Mouse (Mus musculus) left cerebral cortex, postnatal 14 days (tissue): ENCODE results near the gene Raet1d. TPM values are rescaled to one million over a fixed set of nuclear protein-coding genes. Genes with fewer than 3 reads are reported as not detected.

Experiments
- total RNA-seq, 2 experiments: library from RNA; stranded (reverse); gene quantifications; 2 replicates each; pipeline ENCODE4 v1.2.3; 2021

Gene Raet1d
- total RNA-seq, 2 experiments from 2014 or later, result not detected

Other genes starting within 250 kb of the Raet1d start
- 1 to 10 TPM in 1 of 2 experiments, not detected in 1; 1.1 TPM for gene E030030I06Rik, start 211.3 kb upstream of the Raet1d start, total RNA-seq
- not detected for gene Raet1e, start 202.0 kb upstream of the Raet1d start, total RNA-seq
- under 1 TPM; 0.35 to 0.42 TPM for gene H60b, start 202.0 kb upstream of the Raet1d start, total RNA-seq